Mouse (Mus musculus) ES-Bruce4 (cell line): ENCODE data around the gene Tmem273. TPM values are rescaled to one million over a fixed set of nuclear protein-coding genes. Genes with fewer than 3 reads are reported as not detected.

Experiments
- H3K27ac ChIP-seq: 2 replicates; pipeline ENCODE4 v1.5.1; 2012; ENCODE audit warnings: low read length, inconsistent platforms; ENCODE audit not compliant: insufficient read depth
- H3K27me3 ChIP-seq: 2 replicates; pipeline ENCODE4 v1.6.1; 2012; ENCODE audit warnings: mild to moderate bottlenecking, low read length, inconsistent platforms; ENCODE audit not compliant: control insufficient read depth, poor library complexity, insufficient read depth, severe bottlenecking
- H3K36me3 ChIP-seq: 2 replicates; pipeline ENCODE4 v1.6.1; 2012; ENCODE audit warnings: inconsistent platforms, mild to moderate bottlenecking, low read length, moderate library complexity; ENCODE audit not compliant: control insufficient read depth, poor library complexity, insufficient read depth, severe bottlenecking
- H3K4me1 ChIP-seq: one replicate; pipeline ENCODE4 v1.8.1; 2011; ENCODE audit warnings: low read length; ENCODE audit not compliant: control insufficient read depth, insufficient read depth
- H3K4me3 ChIP-seq: 2 replicates; pipeline ENCODE4 v1.5.1; 2011; ENCODE audit warnings: low read depth, mild to moderate bottlenecking, low read length
- H3K9ac ChIP-seq: 2 replicates; pipeline ENCODE4 v1.6.1; 2012; ENCODE audit warnings: low read depth, mild to moderate bottlenecking, inconsistent platforms; ENCODE audit not compliant: poor library complexity, severe bottlenecking
- H3K9me3 ChIP-seq: replicated peaks from 2 replicates; pipeline ENCODE4 v1.6.1; 2012; ENCODE audit warnings: mild to moderate bottlenecking, low read length, inconsistent platforms; ENCODE audit not compliant: control insufficient read depth, poor library complexity, insufficient read depth, severe bottlenecking
- CTCF ChIP-seq: IDR thresholded peaks from one replicate; pipeline ENCODE4 v1.8.1; 2011; ENCODE audit warnings: low read depth, low read length
- EP300 ChIP-seq: IDR thresholded peaks from 2 replicates; pipeline ENCODE4 v1.6.1; 2011; ENCODE audit warnings: low read depth, low read length; ENCODE audit not compliant: insufficient read depth
- POLR2A ChIP-seq: IDR thresholded peaks from one replicate; pipeline ENCODE4 v1.8.1; 2011; ENCODE audit warnings: low read length; ENCODE audit not compliant: insufficient read depth
- polyA plus RNA-seq: library from polyadenylated mRNA; stranded (reverse); fragments of >200 nt; gene quantifications from 2 replicates; pipeline ENCODE4 v1.2.4, GENCODE M21; 2011; ENCODE audit warnings: low read depth; ENCODE audit not compliant: missing spikeins, insufficient read depth, insufficient read length

The Tmem273 gene
- polyA plus RNA-seq, 1 experiment = not detected

DNA sequence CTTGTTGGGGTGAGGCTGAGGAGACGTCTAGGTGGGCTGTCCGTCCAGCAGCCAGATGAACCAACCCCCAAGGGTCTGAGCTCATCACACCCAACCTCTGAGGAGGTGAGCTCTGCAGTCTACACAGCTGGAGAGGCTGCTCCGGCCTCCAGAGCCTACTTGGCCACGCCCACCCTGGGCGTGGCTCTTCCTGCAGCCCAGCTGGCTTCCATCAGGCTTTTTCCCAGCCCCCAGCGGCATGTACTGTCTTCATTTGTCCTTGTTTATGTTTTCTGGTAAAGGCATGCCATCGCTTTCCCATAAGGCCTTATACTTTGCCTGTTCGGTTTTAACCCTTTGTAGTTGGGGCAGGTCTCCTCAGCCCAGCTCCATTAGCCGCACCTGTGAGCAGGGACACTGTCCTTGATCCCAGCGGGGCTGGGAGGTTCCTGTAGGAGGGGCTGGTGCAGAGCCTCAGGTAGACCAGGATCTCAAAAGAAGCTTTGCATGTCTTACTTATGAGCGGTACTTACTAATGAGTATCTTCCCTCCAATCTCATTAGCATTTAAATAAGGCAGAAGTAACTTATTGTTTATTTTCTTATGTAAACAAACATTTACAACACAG is 39.8 kb downstream of the Tmem273 start:
- H3K4me3 ChIP-seq = no peak overlapping the region
- TF ChIP-seq CTCF = no peak
- TF ChIP-seq POLR2A = no peak
- no peak for TF ChIP-seq EP300
- H3K4me1 ChIP-seq = peaks cover 11% of the 10 kb centered on the region
- H3K36me3 ChIP-seq = no peaks in the 10 kb centered on the region
- no peak overlapping the region for H3K27ac ChIP-seq
- H3K27me3 ChIP-seq = no peaks in the 10 kb centered on the region
- H3K9ac ChIP-seq = no peak overlapping the region
- H3K9me3 ChIP-seq = no peaks in the 10 kb centered on the region

GRCm38 (mm10) chr14:32827165-32827564 is 41.4 kb downstream of the Tmem273 start:
- no peak for TF ChIP-seq CTCF
- 0 out of 2 replicates have a peak, but pooled peaks have one; percentile 24 for TF ChIP-seq EP300
- no peaks in the 10 kb centered on the region for H3K36me3 ChIP-seq
- peaks cover 11% of the 10 kb centered on the region for H3K4me1 ChIP-seq
- no peaks in the 10 kb centered on the region for H3K9me3 ChIP-seq
- H3K27me3 ChIP-seq = no peaks in the 10 kb centered on the region
- no peak overlapping the region for H3K4me3 ChIP-seq
- H3K9ac ChIP-seq = no peak overlapping the region
- no peak overlapping the region for H3K27ac ChIP-seq

- Histone ChIP-seq H3K27ac (no peak overlapping the region), H3K4me3 (no peak overlapping the region), H3K4me1 (peaks cover 11% of the 10 kb centered on the region), H3K9me3 (no peaks in the 10 kb centered on the region), H3K27me3 (no peaks in the 10 kb centered on the region), H3K36me3 (no peaks in the 10 kb centered on the region), H3K9ac (no peak overlapping the region)
- TF ChIP-seq EP300 = no peak
- TF ChIP-seq POLR2A = no peak
- TF ChIP-seq CTCF = no peak
Measured at GRCm38 (mm10) chr14:32827994-32828650, 42.4 kb downstream of the Tmem273 start.

DNA sequence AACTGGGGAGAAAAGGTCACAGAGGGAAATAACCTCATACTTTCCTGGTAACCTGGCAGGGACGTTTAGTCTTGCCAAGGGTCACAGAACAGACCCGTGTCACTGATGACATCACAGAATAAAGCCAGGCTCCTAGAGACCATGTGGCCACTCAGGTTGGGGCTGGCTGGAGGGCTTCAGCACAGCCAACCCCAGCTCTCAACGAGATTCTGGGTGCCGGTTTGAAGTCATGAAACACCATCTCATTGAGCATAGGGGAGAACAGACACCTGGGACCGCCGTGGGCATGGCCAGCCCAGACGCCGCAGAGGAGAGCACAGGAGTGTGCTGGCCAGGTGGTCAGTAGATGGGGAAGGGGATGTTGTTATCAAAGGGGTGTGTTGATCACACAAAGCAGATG is 48.1 kb downstream of the Tmem273 start, which contains the start of gene Fam170b:
Fam170b (plus strand) TSS at position 116 of the 400 bp plus-strand sequence.
- no peaks in the 10 kb centered on the region for H3K36me3 ChIP-seq

DNA sequence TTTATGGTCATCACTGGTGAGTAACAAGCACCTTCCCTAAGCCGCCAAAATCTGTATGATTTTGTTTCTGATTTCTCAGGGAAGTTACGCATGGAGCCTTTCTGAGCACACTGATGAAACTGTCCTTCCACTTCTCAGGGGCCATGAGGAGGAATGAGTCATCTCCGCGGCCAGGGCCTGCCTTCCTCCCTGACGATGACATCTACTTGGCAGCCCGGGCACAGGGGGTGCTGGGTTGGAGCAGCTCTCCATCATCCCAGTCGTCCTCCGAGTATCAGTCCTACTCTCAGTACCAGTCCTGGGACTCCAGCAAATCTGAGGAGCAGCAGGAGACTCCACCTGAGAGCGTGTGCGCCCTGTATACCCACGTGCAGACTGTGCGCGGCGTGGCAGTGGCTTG is 49.4 kb downstream of the Tmem273 start:
- TF ChIP-seq POLR2A (no peak), CTCF (no peak), EP300 (no peak)
- Histone ChIP-seq H3K27ac (no peak overlapping the region), H3K4me1 (no peaks in the 10 kb centered on the region), H3K9ac (no peak overlapping the region), H3K9me3 (no peaks in the 10 kb centered on the region), H3K36me3 (no peaks in the 10 kb centered on the region), H3K27me3 (no peaks in the 10 kb centered on the region; the same call in 1 of the 2 replicates), H3K4me3 (peak overlapping the region; percentile 33; the same call in 1 of the 2 replicates)

More for the DNA sequence above, 48.1 kb downstream of the Tmem273 start, which contains the start of gene Fam170b:
- TF ChIP-seq CTCF (no peak), POLR2A (no peak), EP300 (no peak)
- H3K9me3 ChIP-seq = no peaks in the 10 kb centered on the region
- H3K27me3 ChIP-seq = no peaks in the 10 kb centered on the region; the same call in 1 of the 2 replicates
- H3K27ac ChIP-seq = no peak within 1 kb of the TSS
- H3K4me1 ChIP-seq = no peaks in the 10 kb centered on the region
- H3K9ac ChIP-seq = no peak within 1 kb of the TSS
- H3K4me3 ChIP-seq = no peak within 1 kb of the TSS

GRCm38 (mm10) chr14:32835596-32835995 is 49.8 kb downstream of the Tmem273 start:
- Histone ChIP-seq H3K36me3 (no peaks in the 10 kb centered on the region), H3K27me3 (no peaks in the 10 kb centered on the region; the same call in 1 of the 2 replicates), H3K27ac (no peak overlapping the region), H3K9ac (no peak overlapping the region), H3K9me3 (no peaks in the 10 kb centered on the region), H3K4me3 (peak overlapping the region; percentile 33), H3K4me1 (no peaks in the 10 kb centered on the region)
- TF ChIP-seq CTCF (no peak), EP300 (no peak), POLR2A (no peak)
